Comparison of ENCODE assay signal across 9 mouse cellular contexts in the genomic region with DNA sequence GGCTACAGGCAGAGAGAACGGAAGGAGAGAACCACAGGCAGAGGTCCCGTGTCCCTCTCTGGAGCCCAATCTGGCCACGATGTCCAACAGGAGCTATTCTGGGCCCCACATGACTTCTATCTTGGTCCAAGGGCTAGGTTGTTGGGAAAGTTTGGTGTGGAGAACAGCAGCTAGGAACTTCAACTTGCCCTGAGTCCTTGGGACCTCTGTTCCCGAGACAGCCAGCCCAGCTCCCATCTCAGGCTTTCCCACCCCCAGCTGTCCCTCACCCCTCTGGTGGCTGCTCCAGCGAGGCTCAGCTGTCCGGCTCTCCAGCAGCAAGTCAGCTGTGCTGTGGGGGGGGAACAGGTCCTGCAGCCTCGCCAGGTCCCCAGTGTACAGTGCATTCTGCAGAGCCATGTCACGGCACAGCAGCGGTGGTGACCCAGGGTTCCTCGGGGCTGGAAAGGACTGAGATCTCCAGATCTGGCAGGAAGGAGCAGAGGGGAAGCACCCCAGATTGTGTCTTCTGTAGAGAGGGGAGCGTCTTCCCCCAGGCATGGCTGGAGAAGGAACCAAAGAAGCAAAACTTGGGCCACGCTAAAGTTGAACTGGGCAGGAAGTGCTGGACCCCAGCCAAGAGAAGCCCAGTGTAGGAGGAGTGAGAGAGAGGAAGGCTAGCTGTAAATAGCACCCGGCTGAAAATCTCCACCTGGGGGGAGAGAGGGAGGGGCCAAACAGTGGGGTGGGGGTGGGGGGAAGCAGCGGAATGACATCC. TPM values are rescaled to one million over a fixed set of nuclear protein-coding genes. Genes with fewer than 3 reads are reported as not detected.
DNase-seq lines count a peak whose midpoint lies in the region; ATAC-seq lines count a peak whose summit lies in the region.
"Had no signal": no experiment of that assay in that cellular context is flagged by ENCODE, and none has a peak within 500 bp of the region (broad histone marks: within the 10 kb centered on the region; RNA-seq: fewer than 3 reads in every experiment).

A gene (minus strand): TSS at position 592 of the 757 bp plus-strand sequence.

- peak; percentile 31 to 42 for DNase-seq in left cerebral cortex, adult 18-20 months (ENCODE audit: low spot score in 2 of 2)
- DNase-seq in left cerebral cortex, adult 11 months (ENCODE audit: low spot score): no peak
- DNase-seq in layer of hippocampus, adult 9-10 months (ENCODE audit: low spot score): peak; percentile 29
- peak; percentile 72 for DNase-seq in lung, postnatal 14 days
- DNase-seq in yolk sac, embryonic 10.5 days (ENCODE audit: low spot score): peak; percentile 29
- no peak for DNase-seq in midbrain, embryonic 10.5 days (ENCODE audit: low spot score)

- peak within 1 kb of the TSS; percentile 76 for H3K4me2 ChIP-seq in heart, embryonic 15.5 days
- H3K4me2 ChIP-seq: hindbrain, embryonic 15.5 days had no signal

- H3K4me1 ChIP-seq in heart, embryonic 15.5 days (replicated peaks): peaks cover 24% of the 10 kb centered on the region
- peaks cover 20% of the 10 kb centered on the region; the same call in 1 of the 2 replicates for H3K4me1 ChIP-seq in midbrain, embryonic 10.5 days

- H3K9me3 ChIP-seq in heart, embryonic 15.5 days (replicated peaks): no peaks in the 10 kb centered on the region
- no peaks in the 10 kb centered on the region for H3K9me3 ChIP-seq in midbrain, embryonic 10.5 days (replicated peaks)
- H3K9me3 ChIP-seq: hindbrain, embryonic 15.5 days had no signal

- peak within 1 kb of the TSS; percentile 90 for H3K27ac ChIP-seq in heart, embryonic 15.5 days
- no peak within 1 kb of the TSS; the same call in 1 of the 2 replicates for H3K27ac ChIP-seq in midbrain, embryonic 10.5 days (replicated peaks)
- H3K27ac ChIP-seq: hindbrain, embryonic 15.5 days had no signal

- 9% methylated on average over 14 of the region's 14 CpGs for WGBS in heart, embryonic 15.5 days
- 52% methylated on average over 14 of the region's 14 CpGs for WGBS in midbrain, embryonic 10.5 days

- H3K36me3 ChIP-seq in heart, embryonic 15.5 days: no peaks in the 10 kb centered on the region
- no peaks in the 10 kb centered on the region for H3K36me3 ChIP-seq in midbrain, embryonic 10.5 days
- H3K36me3 ChIP-seq: hindbrain, embryonic 15.5 days had no signal

- H3K9ac ChIP-seq in heart, embryonic 15.5 days: peak within 1 kb of the TSS; percentile 44
- H3K9ac ChIP-seq: hindbrain, embryonic 15.5 days had no signal

- peak; percentile 74 for ATAC-seq in common myeloid progenitor, adult 5-6 weeks (replicated peaks; ENCODE audit: low read depth, poor library complexity, severe bottlenecking)
- peak; percentile 86 for ATAC-seq in heart, embryonic 15.5 days (replicated peaks; ENCODE audit: insufficient number of reproducible peaks, insufficient read depth, low FRiP score, low read depth)

- H3K27me3 ChIP-seq in heart, embryonic 15.5 days: peaks cover 10% of the 10 kb centered on the region; the same call in 1 of the 2 replicates
- H3K27me3 ChIP-seq in midbrain, embryonic 10.5 days (ENCODE audit: low read depth, poor library complexity, severe bottlenecking): 0 out of 2 replicates have a peak, but pooled peaks cover 6% of the 10 kb centered on the region
- H3K27me3 ChIP-seq: hindbrain, embryonic 15.5 days had no signal

- H3K4me3 ChIP-seq in heart, embryonic 15.5 days: peak within 1 kb of the TSS; percentile 44
- no peak within 1 kb of the TSS for H3K4me3 ChIP-seq in midbrain, embryonic 10.5 days
- H3K4me3 ChIP-seq: hindbrain, embryonic 15.5 days had no signal

RNA-seq across cellular contexts. Expression of the gene that starts here (rescaled TPM):
- total RNA-seq in left cerebral cortex, adult 18-20 months (2021): not detected
- 0.69 TPM in 1 of 2 replicates, not detected in the other for total RNA-seq in common myeloid progenitor, adult 5-6 weeks (2017)
- polyA plus RNA-seq in heart, embryonic 15.5 days (2015; fragmentation: Nextera tagmentation; extraction: Ambion mirVana): 7.0 and 7.4 TPM in 2 replicates
- 0.06 and 0.15 TPM in 2 replicates for polyA plus RNA-seq in midbrain, embryonic 10.5 days (2016; fragmentation: Nextera tagmentation; extraction: Ambion mirVana)

Comparison
In these comparisons a context has a peak if more than half of its experiments do, and no peak if none do; other contexts are left out.
1. Peak in DNase-seq in left cerebral cortex, adult 18-20 months; RNA of the gene not detected or under 1 TPM.
2. Peak in ATAC-seq in common myeloid progenitor, adult 5-6 weeks; RNA of the gene not detected or under 1 TPM.
3. DNase-seq: peak in layer of hippocampus, adult 9-10 months (single experiment), lung, postnatal 14 days (single experiment) and yolk sac, embryonic 10.5 days (single experiment); none in left cerebral cortex, adult 11 months (single experiment) and midbrain, embryonic 10.5 days (single experiment).